Mouse (Mus musculus) gastrocnemius, postnatal 10 days (tissue): ENCODE measurements at regions not wholly inside any gene's neighbourhood (a gene's known extent, or its start where the extent isn't known, plus 50 kb on each side); places are given as distances from the start of the nearest gene placed in this dataset.
"Not testable (repeated sequence)": the region's sequence is repeated elsewhere in the genome, so short reads cannot be mapped to it uniquely, and the experiment has no call there.

Experiments
- DNase-seq: peaks from one replicate; pipeline ENCODE4 v3.0.0; 2021; ENCODE audit warnings: mixed read lengths

DNA sequence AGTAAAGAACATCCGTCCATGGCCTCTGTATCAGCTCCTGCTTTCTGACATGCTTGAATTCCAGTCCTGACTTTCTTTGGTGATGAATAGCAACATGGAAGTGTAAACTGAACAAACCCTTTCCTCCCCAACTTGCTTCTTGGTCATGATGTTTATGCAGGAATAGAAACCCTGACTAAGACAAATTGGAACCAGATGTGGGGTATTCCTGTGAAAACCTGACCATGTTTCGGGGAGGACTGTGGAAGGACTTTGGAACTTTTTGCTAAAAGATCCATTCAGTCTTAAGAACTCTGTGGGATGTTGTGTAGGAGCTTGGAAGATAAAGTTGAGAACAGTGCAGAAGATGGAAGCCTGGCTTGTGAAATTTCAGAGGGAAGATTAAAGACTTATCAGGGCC lies 410.0 kb downstream of the Kif2b start:
- not testable (repeated sequence) for DNase-seq

DNA sequence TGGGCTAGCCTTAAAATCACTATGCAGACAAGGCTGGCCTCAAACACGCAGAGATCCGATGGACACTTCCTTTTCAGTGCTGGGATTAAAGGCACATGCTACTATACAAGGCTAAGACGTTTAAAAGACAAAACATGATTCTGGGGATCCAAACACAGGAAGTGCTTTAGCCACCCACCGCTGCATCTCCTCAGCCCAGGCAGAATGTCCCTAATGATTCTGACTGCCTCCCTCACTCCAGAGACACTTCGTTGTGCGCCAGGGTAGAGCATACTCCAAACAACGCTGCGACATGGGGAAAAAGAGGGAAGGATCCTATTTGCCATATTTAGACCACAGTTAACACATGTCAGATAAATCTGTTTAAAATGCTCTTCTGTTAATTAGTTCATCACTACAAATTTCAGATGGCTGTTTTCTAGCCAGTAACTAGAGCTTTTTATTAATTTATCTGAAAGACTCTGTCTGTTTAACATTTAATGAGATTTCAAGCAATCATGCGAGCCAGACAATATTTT lies 443.5 kb downstream of the Kif2b start:
- DNase-seq, result no peak

DNA sequence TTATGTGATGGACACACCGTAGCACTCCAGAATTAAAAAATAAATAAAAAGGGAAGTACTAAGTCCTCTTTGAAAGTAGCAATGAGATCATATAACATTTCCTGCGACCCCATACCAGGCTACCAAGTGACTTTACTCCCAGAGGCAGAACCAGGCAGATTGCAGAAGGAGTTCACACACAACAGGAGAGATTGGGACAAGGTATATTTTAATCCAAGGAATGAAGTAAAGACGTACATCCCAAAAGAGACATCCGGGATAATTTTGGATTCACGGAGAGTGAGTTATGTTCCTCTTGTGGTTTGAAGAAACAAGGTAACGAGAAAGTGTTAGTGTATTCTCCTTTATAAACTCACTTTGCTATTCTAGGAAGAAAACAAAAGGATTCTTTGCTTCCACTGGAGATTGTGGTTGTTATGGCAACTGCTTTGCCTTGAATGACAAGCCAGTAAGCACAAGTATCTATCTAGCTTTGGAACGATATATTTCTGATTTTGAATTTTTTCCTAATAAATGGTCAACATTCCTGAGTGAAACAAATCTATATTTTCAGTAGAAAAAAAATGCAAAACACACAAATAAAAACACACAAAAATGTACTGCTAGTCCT lies 444.5 kb downstream of the Kif2b start:
- no peak for DNase-seq

DNA sequence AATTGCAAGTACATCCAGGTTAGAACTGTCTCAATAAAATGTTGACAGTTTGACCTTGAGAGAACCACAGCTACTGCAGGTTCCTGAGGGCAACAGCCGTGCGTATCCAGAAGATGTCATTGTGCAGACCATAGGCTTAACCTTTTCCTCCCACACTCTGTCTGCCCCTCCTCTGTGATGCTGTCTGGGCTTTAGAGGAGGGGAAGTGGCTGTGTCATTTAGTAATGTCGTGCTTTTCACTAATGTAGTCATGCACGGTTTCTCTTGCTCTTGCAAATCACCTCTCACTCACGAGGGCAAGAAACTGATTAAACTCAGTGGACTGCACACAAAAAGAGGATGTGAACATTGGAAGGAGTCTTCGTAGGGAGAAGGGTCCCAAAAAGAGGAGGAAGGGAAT lies 443.8 kb upstream of the Tom1l1 start:
- DNase-seq, result no peak

DNA sequence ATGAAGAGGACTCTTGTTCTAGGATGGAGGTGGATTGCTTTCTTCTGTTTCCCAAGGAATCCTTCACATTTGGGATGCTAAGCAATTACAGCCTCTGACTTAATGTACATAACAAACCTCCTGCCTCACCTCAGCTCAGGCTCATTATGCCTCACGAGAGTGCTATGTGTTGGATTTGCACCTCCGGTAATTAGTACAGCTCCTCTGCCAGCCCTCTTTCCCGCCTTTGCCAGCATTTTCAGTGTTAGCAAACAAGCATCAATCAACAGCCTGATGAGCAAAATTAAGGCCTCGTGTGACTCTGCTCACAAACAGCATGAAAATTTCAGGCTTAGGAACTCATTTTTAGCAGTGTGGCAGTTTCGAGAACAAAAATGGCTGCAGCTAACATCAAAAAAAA lies 410.0 kb upstream of the Tom1l1 start:
- DNase-seq, result no peak

- no peak for DNase-seq
These were observed 409.4 kb upstream of the Tom1l1 start for GRCm38 (mm10) chr11:91097552-91097951.

DNA sequence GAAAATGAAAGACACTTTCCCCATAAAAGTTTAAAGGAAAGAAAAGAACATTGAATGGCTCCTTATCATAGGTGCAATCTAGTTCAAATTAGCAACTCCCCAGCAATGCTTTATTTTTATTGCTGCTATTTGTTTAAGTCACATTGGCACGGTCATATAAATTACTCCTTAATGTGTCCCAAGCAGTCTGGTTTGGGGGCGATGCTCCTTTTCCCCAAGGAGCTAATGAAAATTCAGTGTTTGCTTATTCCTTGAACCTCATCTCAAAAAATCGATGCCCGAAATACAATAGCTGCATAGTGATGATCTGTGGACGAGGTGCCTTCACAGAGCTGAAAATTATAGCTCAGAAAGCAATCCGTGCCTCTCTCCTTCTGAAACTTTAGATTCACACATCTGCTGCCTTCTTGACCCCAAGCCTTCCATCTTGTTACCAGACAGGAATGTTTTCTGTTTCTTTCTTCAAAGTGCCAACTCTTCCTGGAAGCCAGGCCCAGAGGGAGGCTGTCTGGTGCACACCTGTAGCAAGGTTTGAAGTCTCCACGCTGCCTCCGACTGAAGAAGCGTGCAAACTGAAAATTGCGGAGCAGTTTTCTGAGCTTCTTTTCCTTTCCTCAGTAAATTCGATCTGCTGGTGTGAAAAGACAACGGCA lies 408.0 kb upstream of the Tom1l1 start:
- DNase-seq, result no peak

DNA sequence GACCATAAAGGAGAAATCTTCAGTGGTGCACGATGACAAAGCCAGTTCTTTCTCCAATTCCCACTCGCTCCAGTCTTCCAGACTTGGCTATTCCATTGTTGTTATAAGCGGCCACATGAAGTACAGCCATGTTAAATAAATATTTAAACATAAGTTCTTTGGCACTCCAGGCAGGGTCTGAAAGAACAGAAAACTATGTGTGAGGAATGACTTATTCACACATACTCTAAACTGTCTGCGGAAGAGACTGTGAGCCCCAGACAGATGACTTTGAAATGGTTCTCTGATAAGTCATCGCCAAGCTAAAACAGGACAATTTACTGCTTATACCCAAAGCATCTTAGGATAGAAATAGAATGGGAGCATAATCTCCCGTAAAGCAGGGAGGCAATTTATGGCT lies 377.2 kb upstream of the Tom1l1 start:
- DNase-seq, result no peak

- DNase-seq, result no peak
These were observed 368.9 kb upstream of the Tom1l1 start for GRCm38 (mm10) chr11:91056966-91057597.

GRCm38 (mm10) chr11:91053321-91053720 lies 365.2 kb upstream of the Tom1l1 start:
- no peak for DNase-seq

DNA sequence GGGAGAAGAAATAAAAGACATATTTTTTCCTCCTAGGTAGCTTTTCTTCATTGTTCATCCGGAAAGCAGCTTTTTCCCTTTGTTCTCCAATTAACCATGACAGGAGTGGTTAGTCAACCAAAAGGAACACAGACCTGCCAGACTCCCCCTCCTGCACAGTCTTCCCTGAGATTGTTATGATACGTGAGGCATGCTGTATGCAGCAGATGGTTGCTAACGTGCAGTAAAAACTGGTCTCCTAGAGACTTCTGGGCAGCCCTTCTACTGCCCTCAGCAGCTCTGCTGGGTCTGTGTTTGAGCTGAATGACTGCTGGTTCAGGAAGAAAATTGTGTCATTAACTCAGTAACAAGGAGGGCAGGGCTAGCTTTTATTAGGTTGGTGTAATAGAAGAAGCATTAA lies 363.5 kb upstream of the Tom1l1 start:
- DNase-seq, result no peak

GRCm38 (mm10) chr11:91041486-91041885 lies 353.3 kb upstream of the Tom1l1 start:
- DNase-seq, result no peak
